Mouse (Mus musculus) liver, adult 2 months (tissue): ENCODE data around the gene Slc30a5.

ENCODE experiments used
- CTCF ChIP-seq: fragments of 200-500 bp; IDR thresholded peaks from 2 replicates; pipeline ENCODE4 v1.5.1; 2011; ENCODE audit warnings: low read depth, low read length, control low read depth
- POLR2A ChIP-seq: fragments of 200-500 bp; IDR thresholded peaks from 2 replicates; pipeline ENCODE4 v1.6.1; 2011; ENCODE audit warnings: low read length, control low read depth; ENCODE audit not compliant: insufficient read depth; ENCODE audit errors: extremely low read depth

GRCm38 (mm10) chr13:100824916-100825315, 8.3 kb downstream of the Slc30a5 start:
- TF ChIP-seq CTCF (no peak), POLR2A (no peak)
